Mouse (Mus musculus) mesoderm, embryonic 11.5 days (tissue): Measurements from ENCODE around the gene Reg3b.
"Not testable (repeated sequence)": the region's sequence is repeated elsewhere in the genome, so short reads cannot be mapped to it uniquely, and the experiment has no call there.

Experiments
- DNase-seq: peaks from one replicate; pipeline ENCODE4 v3.0.0-alpha.2; 2012; ENCODE audit warnings: low read depth, low spot score

Gene Reg3b

GRCm38 (mm10) chr6:78370357-78370756 lies at the start of gene Reg3b:
Gene Reg3b, plus strand, starts transcription at chr6:78370657.
- DNase-seq, result no peak

GRCm38 (mm10) chr6:78327798-78328197 lies 42.7 kb upstream of the Reg3b start:
- DNase-seq, result no peak

- DNase-seq, result peak; percentile 10
Observed at GRCm38 (mm10) chr6:78329166-78329565, 41.3 kb upstream of the Reg3b start.

GRCm38 (mm10) chr6:78331919-78332569 lies 38.4 kb upstream of the Reg3b start:
- peak; percentile 30 for DNase-seq

- DNase-seq, result no peak
Observed at GRCm38 (mm10) chr6:78340296-78340695, 30.2 kb upstream of the Reg3b start.

GRCm38 (mm10) chr6:78341689-78342088 lies 28.8 kb upstream of the Reg3b start:
- DNase-seq, result peak; percentile 37

- DNase-seq, result no peak
Observed at GRCm38 (mm10) chr6:78361971-78362563, 8.4 kb upstream of the Reg3b start.

- DNase-seq, result no peak
Observed at GRCm38 (mm10) chr6:78378765-78379164, 8.3 kb downstream of the Reg3b start, which contains the start of gene Reg3d. Gene Reg3d, minus strand, starts transcription at chr6:78378865.

GRCm38 (mm10) chr6:78380409-78380808 lies 10.0 kb downstream of the Reg3b start, which contains the start of gene Reg3a:
Gene Reg3a, plus strand, starts transcription at chr6:78380709.
- DNase-seq, result no peak

- DNase-seq, result no peak
Observed at GRCm38 (mm10) chr6:78385609-78386008, 15.2 kb downstream of the Reg3b start.

GRCm38 (mm10) chr6:78395323-78395722 lies 24.9 kb downstream of the Reg3b start, which contains the start of gene Reg2:
Gene Reg2, plus strand, starts transcription at chr6:78395623.
- DNase-seq, result not testable (repeated sequence)

- DNase-seq, result not testable (repeated sequence)
Observed at GRCm38 (mm10) chr6:78422411-78422810, 52.0 kb downstream of the Reg3b start, which contains the start of gene Reg1. Gene Reg1, plus strand, starts transcription at chr6:78422711.
